Mouse (Mus musculus): ENCODE data around the gene 1700011L22Rik. TPM values are rescaled to one million over a fixed set of nuclear protein-coding genes. Genes with fewer than 3 reads are reported as not detected.
A peak's percentile ranks its signal among the peaks of the same experiment; 100 is the strongest.

Gene 1700011L22Rik
- not detected for total RNA-seq (2022)

DNA sequence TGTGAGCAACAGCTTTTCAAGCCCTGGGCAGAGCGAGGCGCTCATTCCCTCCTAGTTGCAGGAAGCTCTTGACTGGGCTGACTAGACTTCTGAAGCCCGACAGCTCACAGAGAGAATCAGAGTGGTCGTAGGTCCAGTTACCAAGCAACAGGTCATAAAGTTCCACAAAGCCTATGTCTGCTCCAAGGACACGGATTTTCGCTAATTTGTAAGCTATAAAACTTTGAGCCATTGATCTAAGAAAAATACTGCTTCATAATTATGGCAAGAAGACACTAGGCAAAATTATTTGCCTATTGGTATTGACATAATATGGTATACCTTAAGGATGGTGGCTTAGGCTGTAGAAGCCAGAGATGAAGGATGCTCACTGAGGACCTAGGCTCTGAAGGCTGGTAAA is at the start of gene 1700011L22Rik:
1700011L22Rik (minus strand) TSS at position 101 of the 400 bp plus-strand sequence.
- DNase-seq (ENCODE audit: low spot score in 2 of 2) = no peak

DNA sequence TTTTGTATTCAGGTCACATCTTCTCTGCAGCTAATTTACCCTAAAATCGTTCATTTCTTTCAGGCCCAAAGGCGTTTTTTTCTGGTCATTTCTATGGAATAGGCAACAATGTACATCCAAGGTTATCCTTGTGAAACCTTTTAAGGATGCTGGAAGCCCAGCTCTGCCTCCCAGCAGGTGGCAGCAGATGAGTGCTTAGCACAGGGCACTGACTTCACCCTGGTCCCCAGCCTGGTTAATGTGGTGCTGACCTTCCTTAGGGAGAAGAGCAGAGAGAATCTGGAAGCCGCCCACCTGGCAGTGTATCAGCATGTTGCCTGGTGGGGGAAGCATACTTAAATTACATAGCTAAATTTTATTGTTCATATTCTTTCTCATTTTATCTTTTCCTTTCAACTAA is 49.4 kb upstream of the 1700011L22Rik start:
- peak; percentile 40 to 57 for DNase-seq (ENCODE audit: low spot score in 2 of 2)

DNA sequence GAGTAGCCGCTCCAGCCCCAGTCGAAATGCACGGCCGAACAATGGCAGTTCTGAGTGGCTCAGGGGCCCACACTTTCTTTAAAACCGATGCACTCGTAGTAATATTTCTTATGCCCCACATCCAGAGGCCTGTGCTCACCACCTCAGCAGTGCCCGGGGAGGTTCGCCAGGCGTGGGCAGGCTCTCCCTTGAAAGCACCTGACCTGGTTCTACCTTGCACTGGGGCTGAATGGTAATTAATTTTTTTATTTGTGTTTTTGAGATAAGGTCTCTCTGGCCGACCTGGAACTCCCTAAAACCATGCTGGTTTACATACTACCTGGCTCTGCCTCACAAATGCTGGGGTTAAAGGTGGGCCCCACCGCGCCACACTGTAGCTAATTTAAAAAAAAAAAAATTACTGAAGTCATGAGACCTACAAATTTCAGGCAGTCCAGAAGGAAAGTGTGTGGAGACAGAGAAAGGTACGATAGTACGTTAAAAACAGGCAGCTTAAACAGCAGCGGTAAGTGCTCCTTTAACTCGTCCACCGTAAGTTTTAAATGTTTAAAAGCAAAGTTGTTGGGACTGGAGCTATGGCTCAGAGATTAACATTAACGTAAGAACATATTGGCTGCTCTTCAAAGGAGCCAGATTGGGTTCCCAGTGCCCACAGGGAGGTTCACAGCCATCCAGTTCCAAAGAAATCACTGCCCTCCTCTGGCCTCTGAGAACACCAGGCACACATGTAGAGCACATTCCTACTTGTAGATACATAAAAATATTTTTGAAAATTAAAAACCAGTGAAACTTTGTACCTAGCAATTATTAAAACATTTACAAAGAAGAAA is 47.1 kb upstream of the 1700011L22Rik start:
- no peak for DNase-seq (ENCODE audit: low spot score in 2 of 2)

DNA sequence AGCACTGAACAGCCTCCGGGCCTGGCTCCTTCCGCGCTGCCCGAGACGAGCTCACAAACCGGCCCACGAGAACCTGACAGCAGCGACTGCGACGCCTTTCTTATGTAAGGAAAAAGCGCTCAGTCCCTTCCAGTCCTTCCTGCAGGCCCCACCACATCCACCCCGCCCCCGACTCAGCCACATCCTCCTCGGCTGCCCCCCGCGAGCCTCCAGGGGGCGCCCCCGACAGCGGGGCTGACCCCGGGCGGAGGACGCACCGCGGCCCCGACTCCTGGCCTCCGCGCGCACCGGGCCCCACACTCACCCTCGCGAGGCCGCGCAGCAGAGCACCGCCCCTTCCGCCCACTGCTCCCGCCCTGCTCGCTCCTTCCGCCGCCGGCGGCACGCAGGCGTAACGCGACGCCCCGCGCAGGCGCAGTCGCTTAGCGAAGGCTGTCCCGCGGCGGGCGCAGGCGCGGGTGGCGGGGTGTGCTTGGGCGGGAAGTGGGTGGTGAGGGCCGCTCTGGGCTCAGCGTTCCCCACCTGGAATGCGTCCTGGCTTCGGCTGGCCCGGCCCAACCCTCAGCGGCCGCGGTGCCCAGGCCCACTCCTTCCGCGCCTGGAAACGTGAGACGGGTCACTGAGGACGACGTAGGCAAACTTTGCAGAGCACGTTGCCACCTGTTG is 46.4 kb upstream of the 1700011L22Rik start, which contains the start of gene Mmaa:
Mmaa (minus strand) TSS at position 328 of the 666 bp plus-strand sequence.
- peak; percentile 95 to 97 for DNase-seq (ENCODE audit: low spot score in 2 of 2)

DNA sequence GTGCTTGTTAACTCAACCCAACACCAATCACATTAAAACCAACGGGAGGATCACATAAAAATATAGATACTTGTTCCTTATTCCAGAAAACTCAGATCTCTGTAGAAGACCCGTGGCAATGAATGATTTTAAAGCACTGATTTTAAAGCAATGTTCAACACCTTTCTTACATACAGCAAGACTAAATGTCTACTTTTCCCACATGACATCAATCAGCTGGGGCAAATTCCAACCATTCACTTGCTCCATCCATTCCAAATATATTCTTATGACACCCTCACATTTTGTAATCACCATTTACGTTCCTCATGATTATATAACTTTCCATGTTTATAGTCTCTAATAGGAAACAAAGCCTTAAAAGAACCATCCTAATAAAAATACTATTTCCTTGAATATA is 45.5 kb upstream of the 1700011L22Rik start:
- no peak for DNase-seq (ENCODE audit: low spot score in 2 of 2)

DNA sequence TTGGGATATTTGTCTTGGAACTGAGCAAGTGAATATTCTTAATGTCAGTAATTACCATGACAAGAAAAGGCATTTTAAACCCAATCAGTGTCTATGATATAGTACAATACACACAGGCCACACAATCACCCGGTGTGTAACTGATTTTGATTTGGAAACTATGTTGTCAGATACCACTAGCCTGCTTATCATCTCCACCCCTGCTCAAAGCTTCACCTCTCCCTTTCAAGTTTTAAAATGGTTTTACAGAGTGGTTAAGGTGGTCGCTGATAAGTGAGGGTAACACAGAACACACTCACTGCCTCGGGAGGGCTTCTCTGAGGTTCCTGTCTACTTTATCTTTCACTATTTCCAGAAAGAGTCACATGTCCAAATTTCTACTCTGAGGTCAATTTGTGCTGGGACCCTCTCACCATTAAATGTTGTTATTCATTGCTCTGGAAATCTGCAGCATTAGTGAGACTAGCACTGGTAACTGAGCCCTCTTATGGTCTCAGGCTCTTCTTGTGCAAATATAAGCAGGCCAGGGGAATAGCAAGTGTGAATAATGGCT is 44.4 kb upstream of the 1700011L22Rik start:
- no peak for DNase-seq (ENCODE audit: low spot score in 2 of 2)

DNA sequence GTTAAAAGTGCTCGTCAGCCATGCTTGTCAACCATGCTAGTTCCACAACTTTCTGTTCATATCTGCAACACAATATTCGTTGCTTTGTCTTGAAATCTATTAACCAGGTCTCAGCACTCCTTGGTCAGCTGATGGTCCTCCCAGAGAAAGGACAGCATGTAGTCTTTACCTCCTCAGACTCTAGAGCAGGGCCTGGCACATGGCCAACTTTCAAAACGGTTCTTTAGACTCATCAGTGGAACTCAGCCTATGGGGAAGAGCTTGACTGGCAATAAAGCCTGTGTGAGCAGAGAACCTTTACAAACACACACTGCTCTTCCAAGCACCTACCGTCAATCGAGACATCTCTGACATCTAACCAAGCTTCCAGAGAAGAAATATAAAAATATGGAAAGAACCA is 41.2 kb upstream of the 1700011L22Rik start:
- no peak for DNase-seq (ENCODE audit: low spot score in 2 of 2)

DNA sequence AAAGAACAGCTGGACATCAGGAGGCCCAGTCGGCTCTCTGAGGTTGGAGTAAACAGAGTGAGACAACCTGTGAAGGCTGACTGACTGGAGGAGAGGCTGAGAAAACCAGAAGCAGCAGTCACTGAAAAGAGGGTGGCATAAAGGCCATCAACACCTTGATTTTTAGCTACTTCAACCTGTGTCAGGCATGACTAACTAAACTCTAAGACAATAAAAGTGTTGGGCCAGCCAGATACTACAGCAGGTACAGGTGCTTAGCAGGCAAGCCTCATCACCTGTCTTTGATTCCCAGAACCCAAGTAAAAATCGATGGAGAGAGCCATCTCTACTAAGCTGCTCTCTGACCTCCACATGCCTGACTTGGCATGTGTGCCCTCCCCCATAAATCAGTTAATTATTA is 40.3 kb upstream of the 1700011L22Rik start:
- no peak for DNase-seq (ENCODE audit: low spot score in 2 of 2)

DNA sequence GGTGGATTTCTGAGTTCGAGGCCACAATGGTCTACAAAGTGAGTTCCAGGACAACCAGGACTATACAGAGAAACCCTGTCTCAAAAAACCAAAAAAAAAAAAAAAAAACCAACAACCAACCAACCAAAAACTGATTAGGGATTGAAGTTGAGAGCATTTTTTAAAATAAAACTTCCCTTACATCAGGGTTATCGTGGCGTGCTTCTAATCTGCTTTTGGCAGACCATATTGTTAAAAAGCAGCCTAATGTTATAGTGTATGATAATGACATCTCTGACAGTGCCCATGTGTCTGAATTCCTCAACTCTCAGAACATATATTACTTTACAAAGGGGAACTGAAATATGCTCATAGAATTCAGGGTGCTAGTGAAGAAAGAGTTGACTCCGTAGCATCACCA is 39.9 kb upstream of the 1700011L22Rik start:
- no peak for DNase-seq (ENCODE audit: low spot score in 2 of 2)

DNA sequence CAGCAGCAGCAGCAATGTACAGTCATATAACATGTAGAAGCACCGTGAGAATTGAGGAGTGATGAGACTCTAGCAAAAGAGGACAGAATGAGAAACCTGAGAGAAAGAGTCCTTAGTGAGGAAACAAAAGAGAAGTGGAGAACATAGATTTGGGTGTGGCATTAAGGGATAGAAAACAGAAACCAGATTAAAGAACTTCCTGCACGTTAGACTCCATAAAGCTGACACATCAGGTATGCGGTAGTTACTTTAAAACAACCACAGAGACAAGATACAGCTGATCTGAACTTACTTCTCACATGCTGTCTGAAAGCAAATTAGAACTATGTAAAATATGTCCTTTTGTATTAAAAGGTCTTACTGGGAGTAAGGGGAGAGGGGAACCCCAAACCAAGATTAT is 38.1 kb upstream of the 1700011L22Rik start:
- DNase-seq (ENCODE audit: low spot score in 2 of 2) = no peak

DNA sequence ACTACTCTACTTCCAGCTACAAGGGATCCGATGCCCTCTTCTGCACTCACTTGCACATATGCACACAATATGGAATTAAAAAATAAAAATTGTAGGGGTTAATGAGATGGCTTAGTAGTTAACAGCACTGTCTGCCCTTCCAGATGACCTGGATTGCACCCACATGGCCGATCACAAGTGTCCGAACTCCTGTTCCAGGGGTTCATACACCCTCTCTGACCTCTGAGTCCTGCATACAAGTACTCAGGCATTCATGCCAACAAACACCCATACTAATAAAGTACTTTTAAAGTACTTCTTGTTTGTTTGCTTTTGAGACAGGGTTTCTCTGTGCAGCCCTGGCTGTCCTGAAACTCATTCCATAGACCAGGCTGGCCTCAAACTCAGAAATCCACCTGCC is 36.3 kb upstream of the 1700011L22Rik start:
- DNase-seq (ENCODE audit: low spot score in 2 of 2) = no peak

DNA sequence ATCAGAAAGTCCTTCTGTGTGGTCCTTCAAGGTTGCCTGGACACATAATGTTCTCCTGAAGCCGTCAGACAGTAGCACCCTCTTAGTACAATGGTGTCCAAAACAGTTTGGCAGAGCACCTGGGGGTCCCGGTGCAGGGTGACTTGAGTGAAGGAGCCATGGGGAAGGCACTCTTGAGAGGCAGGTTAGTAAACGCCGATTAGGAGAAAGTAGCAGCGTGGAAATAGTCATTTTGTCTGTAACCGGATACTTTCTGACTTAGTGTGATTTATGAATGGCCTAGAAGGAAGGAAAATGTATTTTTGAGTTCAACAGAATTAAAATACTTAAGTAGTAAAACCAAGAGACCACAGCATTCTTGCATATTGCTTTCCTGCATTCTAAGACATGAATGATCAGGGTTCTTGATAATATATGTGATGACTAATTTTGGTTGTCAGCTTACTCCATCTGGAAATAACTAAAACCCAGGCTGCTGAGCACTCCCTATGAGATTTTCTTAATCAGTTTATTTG is 33.1 kb upstream of the 1700011L22Rik start:
- DNase-seq (ENCODE audit: low spot score in 2 of 2) = no peak

DNA sequence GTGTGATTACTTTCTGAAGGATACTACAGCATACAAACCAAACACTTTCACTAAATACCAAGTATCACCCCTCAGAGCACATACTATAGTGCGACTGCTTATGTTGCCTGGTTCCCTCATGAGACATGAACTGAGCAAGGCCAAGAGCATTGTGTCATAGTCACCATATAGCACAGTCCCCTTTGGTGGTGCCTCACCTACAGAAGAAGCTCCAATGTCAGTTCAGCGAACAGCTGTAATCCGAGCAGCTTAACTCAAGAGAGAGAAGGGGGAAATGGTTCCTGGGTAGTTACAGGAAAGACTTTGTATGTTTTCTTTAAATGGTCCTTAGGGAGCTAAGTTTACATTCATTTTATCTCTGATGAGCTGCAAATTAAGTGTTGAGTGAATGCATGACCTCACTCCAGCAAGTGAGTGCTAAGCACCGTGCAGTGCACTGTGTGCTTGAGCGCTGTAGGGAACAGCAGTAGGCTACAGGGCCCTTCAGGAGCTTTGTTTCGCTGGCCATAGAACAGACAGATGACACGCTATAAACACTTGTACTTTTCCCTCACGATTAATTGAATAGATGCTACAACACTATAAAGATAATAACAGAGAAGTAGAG is 29.0 kb upstream of the 1700011L22Rik start:
- no peak for DNase-seq (ENCODE audit: low spot score in 2 of 2)

DNA sequence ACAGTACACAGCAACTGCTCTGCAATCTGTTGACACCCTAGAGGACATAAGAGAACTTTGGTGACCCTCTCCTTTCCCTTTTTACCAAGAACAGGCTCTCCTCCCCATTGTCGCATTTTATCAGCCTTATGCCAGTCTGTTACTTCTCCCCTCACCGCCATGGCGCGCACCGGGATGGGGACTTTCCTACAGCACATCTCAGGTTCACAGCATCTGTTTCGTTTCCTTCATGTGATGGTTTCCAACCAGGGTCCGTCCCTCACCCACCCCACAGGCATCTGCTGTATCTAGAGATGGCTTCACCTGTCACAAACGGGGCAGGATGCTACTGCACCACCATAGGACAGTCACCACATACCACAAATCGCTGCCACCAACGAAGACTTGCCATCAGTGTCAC is 26.6 kb upstream of the 1700011L22Rik start:
- no peak for DNase-seq (ENCODE audit: low spot score in 2 of 2)

DNA sequence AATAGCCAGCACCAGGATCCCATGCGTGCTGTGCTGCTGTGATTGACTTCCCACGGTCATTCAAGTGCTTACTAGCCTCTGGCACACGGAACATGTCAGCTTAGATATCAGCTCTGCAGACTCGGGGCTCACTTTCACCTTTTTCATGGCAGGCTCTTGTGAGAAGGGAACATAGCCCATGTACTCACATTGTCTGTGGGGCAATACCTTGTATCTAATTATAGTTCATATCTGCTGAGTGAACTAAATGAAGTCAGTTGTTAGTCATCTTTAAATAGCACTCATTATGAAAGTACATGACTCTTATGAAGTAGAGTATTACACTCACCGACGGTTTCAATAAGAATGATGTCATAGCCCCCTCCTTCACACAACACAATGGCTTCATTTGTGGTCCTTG is 25.4 kb upstream of the 1700011L22Rik start:
- DNase-seq (ENCODE audit: low spot score in 2 of 2) = no peak

DNA sequence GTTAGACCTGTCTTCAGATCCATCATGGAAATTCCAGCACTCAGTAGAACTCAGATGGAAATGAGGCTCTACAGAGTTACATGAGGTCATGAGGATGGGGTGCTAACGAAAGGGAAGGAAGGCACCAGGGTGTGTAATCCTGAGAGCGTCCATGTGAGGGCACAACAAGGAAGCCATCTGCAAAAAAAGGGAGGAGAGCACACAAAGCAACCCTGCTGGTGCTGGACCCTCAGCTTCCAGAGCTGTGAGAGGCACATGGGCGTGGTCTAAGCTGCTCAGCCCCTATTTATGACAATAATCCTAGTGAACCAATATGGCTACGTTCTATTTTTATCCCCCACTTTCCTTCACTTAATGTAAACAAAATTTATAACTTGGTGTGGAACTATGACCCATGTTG is 24.3 kb upstream of the 1700011L22Rik start:
- no peak for DNase-seq (ENCODE audit: low spot score in 2 of 2)

DNA sequence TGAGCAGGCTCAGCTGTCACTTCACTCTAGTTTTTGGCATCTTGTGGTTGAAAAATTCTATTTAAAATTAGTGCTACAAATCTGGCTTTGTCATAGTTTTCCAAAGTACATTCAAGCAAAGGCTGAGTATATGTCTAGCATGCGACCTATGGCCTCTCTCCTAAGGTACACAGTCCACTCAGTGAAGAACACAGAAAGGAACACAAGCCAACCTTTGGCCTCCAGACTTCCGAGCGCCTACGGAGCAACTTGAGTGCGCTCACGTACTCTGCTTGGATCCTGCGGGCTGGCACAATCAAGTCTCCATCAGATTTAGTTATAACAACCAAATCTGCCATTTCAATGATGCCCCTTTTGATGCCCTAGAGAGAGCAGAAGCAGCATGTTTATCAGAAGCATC is 20.6 kb upstream of the 1700011L22Rik start:
- DNase-seq (ENCODE audit: low spot score in 2 of 2) = no peak

DNA sequence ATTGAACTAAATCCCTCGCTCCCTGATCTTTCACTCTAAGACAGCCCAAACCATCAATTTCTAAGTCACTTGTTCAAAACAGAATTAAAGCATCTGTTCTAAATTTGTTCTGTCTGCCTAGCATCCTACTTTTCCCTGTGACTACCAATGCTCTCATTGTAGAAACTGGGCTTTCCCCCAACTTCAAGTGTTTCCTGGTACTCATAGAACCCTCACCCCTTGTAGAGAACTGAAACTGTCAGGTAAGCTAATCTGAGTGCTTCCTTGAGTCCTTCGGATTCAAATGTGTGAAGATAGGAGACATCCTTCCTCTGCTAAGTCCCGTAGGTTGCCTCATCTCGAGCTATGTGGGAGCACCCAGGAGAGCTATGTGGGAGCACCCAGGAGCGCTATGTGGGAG is 13.6 kb upstream of the 1700011L22Rik start:
- no peak for DNase-seq (ENCODE audit: low spot score in 2 of 2)

DNA sequence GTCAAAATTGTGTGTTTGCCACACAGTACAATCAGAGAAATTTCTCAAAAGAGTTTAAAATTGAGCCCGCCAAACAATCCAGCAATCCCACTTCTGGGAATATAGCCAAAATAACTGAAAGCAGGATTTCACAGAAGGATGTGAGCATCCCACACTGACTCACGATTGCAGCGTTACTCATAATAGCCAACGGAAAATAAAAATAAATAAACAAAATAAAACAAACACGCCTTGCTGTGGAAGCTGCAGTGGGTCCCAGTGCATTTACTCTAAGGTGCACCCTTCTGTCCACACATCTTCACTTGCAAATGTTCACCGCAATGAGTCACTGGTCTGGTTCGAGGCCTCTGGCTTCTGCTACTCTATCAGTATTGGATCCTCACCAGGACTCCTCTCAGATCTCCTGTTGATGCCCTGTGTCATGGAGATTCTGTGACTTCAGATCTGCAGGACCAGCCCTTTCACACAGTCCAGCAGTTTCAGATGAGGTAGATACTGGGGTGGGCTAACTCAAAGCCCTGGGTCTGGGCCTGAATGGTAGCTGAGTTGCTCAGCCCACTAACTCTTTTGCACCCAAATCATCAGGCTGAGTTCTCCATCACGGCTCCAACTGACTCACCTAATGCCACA is 7.8 kb upstream of the 1700011L22Rik start:
- DNase-seq (ENCODE audit: low spot score in 2 of 2) = no peak

DNA sequence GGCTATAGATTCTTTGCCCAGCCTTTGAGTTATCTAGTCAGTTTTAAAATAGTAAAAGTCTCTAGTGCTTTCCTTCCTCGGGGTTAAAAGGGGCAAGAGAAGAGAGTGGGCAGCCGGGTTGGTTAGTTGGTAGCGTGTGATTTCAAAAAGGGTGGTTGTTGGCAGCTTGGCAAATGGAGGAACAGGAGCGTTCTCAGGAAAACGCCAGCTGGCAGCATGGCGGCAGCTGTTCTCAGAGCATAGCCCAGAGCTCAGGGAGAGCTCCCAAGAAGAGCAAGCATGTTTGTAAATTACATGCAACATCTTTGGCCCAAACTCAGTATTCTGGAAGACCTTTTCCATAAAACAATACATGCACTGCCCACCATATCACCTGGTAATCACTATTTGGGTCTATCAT is 5.4 kb upstream of the 1700011L22Rik start:
- DNase-seq (ENCODE audit: low spot score in 2 of 2) = no peak

DNA sequence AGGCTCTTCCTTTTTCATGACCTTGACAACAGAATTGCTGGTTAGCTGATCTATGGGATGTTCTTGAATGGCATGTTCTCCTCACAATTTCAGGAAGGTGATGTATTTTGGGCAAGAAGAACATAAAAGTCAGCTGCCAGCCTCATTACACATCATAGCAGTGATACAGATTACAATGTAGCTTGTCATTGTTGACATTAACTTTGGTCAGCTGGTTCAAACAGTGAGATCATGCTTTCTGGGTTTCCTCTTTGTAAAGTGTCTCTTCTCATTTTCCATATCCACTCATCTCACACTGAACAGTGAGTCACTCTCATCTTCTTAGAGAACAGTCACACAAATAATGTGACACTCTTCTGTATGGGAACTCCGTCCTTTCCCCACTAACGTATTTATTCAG is 4.9 kb downstream of the 1700011L22Rik start:
- DNase-seq (ENCODE audit: low spot score in 2 of 2) = no peak

Measured in gastrocnemius, adult 8-10 months (tissue).